Mouse (Mus musculus) heart, postnatal 0 days (tissue): ENCODE results near the gene Lurap1. TPM values are rescaled to one million over a fixed set of nuclear protein-coding genes. Genes with fewer than 3 reads are reported as not detected.

Source experiments
- ATAC-seq: fragments of 200-750 bp; cut with Nextera tagmentation; 2 replicates; pipeline ENCODE4 v1.8.0; 2017; ENCODE audit warnings: low read depth, moderate number of reproducible peaks, moderate library complexity; ENCODE audit not compliant: insufficient read depth
- DNase-seq: peaks from one replicate; pipeline ENCODE4 v3.0.0-alpha.2; 2016; ENCODE audit warnings: low spot score
- H3K27ac ChIP-seq: fragments of 300-500 bp; sonication (generic); 2 replicates; pipeline ENCODE4 v1.5.1; 2014; ENCODE audit warnings: low read depth, mild to moderate bottlenecking
- H3K27me3 ChIP-seq: fragments of 300-500 bp; sonication (generic); 2 replicates; pipeline ENCODE4 v1.6.1; 2014; ENCODE audit warnings: low read length, mixed read lengths; ENCODE audit not compliant: control insufficient read depth, insufficient read depth
- H3K36me3 ChIP-seq: fragments of 300-500 bp; sonication (generic); replicated peaks from 2 replicates; pipeline ENCODE4 v1.6.1; 2014; ENCODE audit warnings: low read length, mixed read lengths; ENCODE audit not compliant: control insufficient read depth, insufficient read depth
- H3K4me1 ChIP-seq: fragments of 300-500 bp; sonication (generic); 2 replicates; pipeline ENCODE4 v1.6.1; 2014; ENCODE audit warnings: antibody characterized with exemption; ENCODE audit not compliant: control insufficient read depth, insufficient read depth
- H3K4me2 ChIP-seq: fragments of 300-500 bp; sonication (generic); 2 replicates; pipeline ENCODE4 v1.6.1; 2014; ENCODE audit warnings: low read depth, mild to moderate bottlenecking, low read length, moderate library complexity
- H3K4me3 ChIP-seq: fragments of 300-500 bp; sonication (generic); 2 replicates; pipeline ENCODE4 v1.5.1; 2014; ENCODE audit warnings: low read depth, low read length
- H3K9ac ChIP-seq: fragments of 300-500 bp; sonication (generic); replicated peaks from 2 replicates; pipeline ENCODE4 v1.6.1; 2014; ENCODE audit warnings: low read depth, low read length, mixed read lengths
- H3K9me3 ChIP-seq: fragments of 300-500 bp; sonication (generic); replicated peaks from 2 replicates; pipeline ENCODE4 v1.6.1; 2016; ENCODE audit warnings: low read length; ENCODE audit not compliant: control insufficient read depth
- CTCF ChIP-seq: IDR thresholded peaks from 2 replicates; pipeline ENCODE4 v1.5.1; 2016; ENCODE audit warnings: antibody characterized with exemption, control low read depth, low read depth
- EP300 ChIP-seq: IDR thresholded peaks from 2 replicates; pipeline ENCODE4 v1.6.1; 2016; ENCODE audit warnings: antibody characterized with exemption, low read depth
- WGBS: fragments of 180-500 bp; shearing (Covaris S2); extraction: QIAGEN DNeasy Blood & Tissue Kit; methylation state at CpG from one replicate; pipeline ENCODE4 v1.1.7; 2014; 5-methylcytosine and 5-hydroxymethylcytosine counted together
- polyA plus RNA-seq: library from polyadenylated mRNA; unstranded; fragments of >200 nt; fragmentation: Nextera tagmentation; extraction: Ambion mirVana; gene quantifications from 2 replicates; pipeline ENCODE4 v1.2.1, GENCODE M21; 2015
- total RNA-seq: library from RNA; depleted of rRNA; stranded (reverse); fragments of >200 nt; gene quantifications from 2 replicates; pipeline ENCODE4 v1.2.3, GENCODE M21; 2014; ENCODE audit warnings: low replicate concordance; rRNA removed

Lurap1 gene
- total and polyA plus RNA-seq, 2 experiments from 2014 or later, result 0.97 to 1.5 TPM

GRCm38 (mm10) chr4:116105278-116105677, 45.9 kb downstream of the Lurap1 start:
- H3K9me3 ChIP-seq, result no peaks in the 10 kb centered on the region
- 91% methylated on average over 5 of the region's 5 CpGs for WGBS
- no peak for TF ChIP-seq CTCF
- TF ChIP-seq EP300, result no peak
- H3K27ac ChIP-seq, result no peak overlapping the region
- no peak overlapping the region for H3K4me2 ChIP-seq
- no peak overlapping the region for H3K4me3 ChIP-seq
- DNase-seq, result no peak
- H3K27me3 ChIP-seq, result no peaks in the 10 kb centered on the region
- no peaks in the 10 kb centered on the region for H3K4me1 ChIP-seq
- no peak overlapping the region for H3K9ac ChIP-seq
- no peak for ATAC-seq
- H3K36me3 ChIP-seq, result peaks cover 18% of the 10 kb centered on the region; the same call in 1 of the 2 replicates

- Histone ChIP-seq H3K4me1 (no peaks in the 10 kb centered on the region), H3K4me3 (no peak overlapping the region), H3K9ac (no peak overlapping the region), H3K4me2 (no peak overlapping the region), H3K9me3 (no peaks in the 10 kb centered on the region), H3K27ac (no peak overlapping the region), H3K36me3 (peaks cover 57% of the 10 kb centered on the region), H3K27me3 (no peaks in the 10 kb centered on the region)
- 76% methylated on average over 7 of the region's 7 CpGs for WGBS
- DNase-seq (no peak), ATAC-seq (no peak)
- TF ChIP-seq CTCF (no peak), EP300 (no peak)
These were observed 50.2 kb downstream of the Lurap1 start for GRCm38 (mm10) chr4:116100959-116101358.

- Histone ChIP-seq H3K27me3 (no peaks in the 10 kb centered on the region), H3K9ac (no peak overlapping the region), H3K4me1 (no peaks in the 10 kb centered on the region), H3K36me3 (peaks cover 80% of the 10 kb centered on the region), H3K9me3 (no peaks in the 10 kb centered on the region), H3K27ac (no peak overlapping the region), H3K4me3 (no peak overlapping the region), H3K4me2 (no peak overlapping the region)
- DNase-seq (no peak), ATAC-seq (no peak)
- no peak for TF ChIP-seq CTCF
- no peak for TF ChIP-seq EP300
- WGBS, result 76% methylated on average over 8 of the region's 8 CpGs
These were observed 53.9 kb downstream of the Lurap1 start for GRCm38 (mm10) chr4:116097211-116097610.

GRCm38 (mm10) chr4:116096291-116096690, 54.8 kb downstream of the Lurap1 start:
- H3K9ac ChIP-seq, result no peak overlapping the region
- WGBS, result 82% methylated on average over 10 of the region's 10 CpGs
- ATAC-seq, result no peak

GRCm38 (mm10) chr4:116088510-116089249, 62.5 kb downstream of the Lurap1 start:
- TF ChIP-seq CTCF, result no peak
- TF ChIP-seq EP300, result no peak
- DNase-seq, result no peak
- H3K4me2 ChIP-seq, result no peak overlapping the region
- peaks cover 87% of the 10 kb centered on the region for H3K36me3 ChIP-seq
- H3K9ac ChIP-seq, result no peak overlapping the region
- H3K9me3 ChIP-seq, result no peaks in the 10 kb centered on the region
- H3K27ac ChIP-seq, result no peak overlapping the region
- H3K27me3 ChIP-seq, result no peaks in the 10 kb centered on the region
- H3K4me3 ChIP-seq, result no peak overlapping the region
- WGBS, result 82% methylated on average over 23 of the region's 23 CpGs
- ATAC-seq, result no peak
- no peaks in the 10 kb centered on the region for H3K4me1 ChIP-seq

More at GRCm38 (mm10) chr4:116096291-116096690, 54.8 kb downstream of the Lurap1 start:
- Histone ChIP-seq H3K36me3 (peaks cover 89% of the 10 kb centered on the region), H3K9me3 (no peaks in the 10 kb centered on the region), H3K4me2 (no peak overlapping the region), H3K27me3 (no peaks in the 10 kb centered on the region), H3K27ac (no peak overlapping the region), H3K4me3 (no peak overlapping the region), H3K4me1 (no peaks in the 10 kb centered on the region)
- no peak for TF ChIP-seq CTCF
- TF ChIP-seq EP300, result no peak
- no peak for DNase-seq

Other genes starting within 250 kb of the Lurap1 start
- not detected in 2 replicates for gene Dmbx1, start 211.4 kb downstream of the Lurap1 start, total RNA-seq
- gene Dmbx1, start 211.4 kb downstream of the Lurap1 start, polyA plus RNA-seq, result not detected in 2 replicates
- 0.80 and 3.3 TPM in 2 replicates for gene Faah, start 133.4 kb downstream of the Lurap1 start, total RNA-seq
- gene Faah, start 133.4 kb downstream of the Lurap1 start, polyA plus RNA-seq, result 0.61 and 0.65 TPM in 2 replicates
- 43.5 and 54.8 TPM in 2 replicates for gene Nsun4, start 97.5 kb downstream of the Lurap1 start, total RNA-seq
- gene Nsun4, start 97.5 kb downstream of the Lurap1 start, polyA plus RNA-seq, result 33.9 and 34.2 TPM in 2 replicates
- 1,024 and 1,032 TPM in 2 replicates for gene Uqcrh, start 76.3 kb downstream of the Lurap1 start, total RNA-seq
- 2,231 and 2,302 TPM in 2 replicates for gene Uqcrh, start 76.3 kb downstream of the Lurap1 start, polyA plus RNA-seq
- 69.4 and 85.5 TPM in 2 replicates for gene Lrrc41, start 76.1 kb downstream of the Lurap1 start, total RNA-seq
- 32.2 and 35.9 TPM in 2 replicates for gene Lrrc41, start 76.1 kb downstream of the Lurap1 start, polyA plus RNA-seq
- 7.7 and 8.0 TPM in 2 replicates for gene Rad54l, start 27.6 kb downstream of the Lurap1 start, total RNA-seq
- 3.8 and 4.4 TPM in 2 replicates for gene Rad54l, start 27.6 kb downstream of the Lurap1 start, polyA plus RNA-seq
- 77.5 and 91.3 TPM in 2 replicates for gene Pomgnt1, start 27.5 kb downstream of the Lurap1 start, total RNA-seq
- gene Pomgnt1, start 27.5 kb downstream of the Lurap1 start, polyA plus RNA-seq, result 56.9 and 59.6 TPM in 2 replicates
- gene Tspan1, start 16.3 kb upstream of the Lurap1 start, total RNA-seq, result 1.8 TPM in 1 of 2 replicates, not detected in the other
- 2.8 TPM in 1 of 2 replicates, not detected in the other for gene Tspan1, start 16.3 kb upstream of the Lurap1 start, polyA plus RNA-seq
- gene 1700042G07Rik, start 22.0 kb upstream of the Lurap1 start, total RNA-seq, result not detected in 2 replicates
- gene 1700042G07Rik, start 22.0 kb upstream of the Lurap1 start, polyA plus RNA-seq, result not detected in 2 replicates
- not detected in 2 replicates for gene Gm49337, start 22.0 kb upstream of the Lurap1 start, total RNA-seq
- gene Gm49337, start 22.0 kb upstream of the Lurap1 start, polyA plus RNA-seq, result not detected in 2 replicates
- 7.7 and 8.5 TPM in 2 replicates for gene Pik3r3, start 70.3 kb upstream of the Lurap1 start, total RNA-seq
- gene Pik3r3, start 70.3 kb upstream of the Lurap1 start, polyA plus RNA-seq, result 8.0 and 10.3 TPM in 2 replicates